Mouse (Mus musculus): Measurements from ENCODE around the gene Aspdh. TPM values are rescaled to one million over a fixed set of nuclear protein-coding genes. Genes with fewer than 3 reads are reported as not detected.

The Aspdh gene
- total RNA-seq, 2 experiments from 2014 or later, result 13.3 to 21.6 TPM

- peak in 1 of 2 experiments; percentile 17 for DNase-seq
Observed at GRCm38 (mm10) chr7:44446070-44446855, 18.9 kb upstream of the Aspdh start.

- peak in 1 of 2 experiments; percentile 2 for DNase-seq
Observed at GRCm38 (mm10) chr7:44453256-44453655, 11.9 kb upstream of the Aspdh start.

DNA sequence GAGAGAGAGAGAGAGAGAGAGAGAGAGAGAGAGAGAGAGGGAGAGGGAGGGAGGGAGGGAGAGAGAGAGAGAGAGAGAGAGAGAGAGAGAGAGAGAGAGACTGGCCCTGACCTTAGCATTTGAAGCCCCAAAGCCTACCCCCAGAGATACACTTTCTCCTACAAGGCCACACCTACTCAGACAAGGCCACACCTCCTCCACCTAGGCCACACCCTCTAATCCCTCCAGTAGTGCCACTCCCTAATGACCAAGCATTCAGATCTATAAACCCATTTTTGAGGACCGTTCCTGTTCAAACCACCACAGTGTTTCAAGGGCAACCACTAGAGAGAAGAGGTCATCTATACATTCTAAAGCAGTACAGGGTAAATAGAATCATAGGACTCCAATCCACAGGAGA lies 8.9 kb upstream of the Aspdh start:
- DNase-seq, result no peak

- DNase-seq, result no peak
Observed at GRCm38 (mm10) chr7:44460067-44460466, 5.1 kb upstream of the Aspdh start.

DNA sequence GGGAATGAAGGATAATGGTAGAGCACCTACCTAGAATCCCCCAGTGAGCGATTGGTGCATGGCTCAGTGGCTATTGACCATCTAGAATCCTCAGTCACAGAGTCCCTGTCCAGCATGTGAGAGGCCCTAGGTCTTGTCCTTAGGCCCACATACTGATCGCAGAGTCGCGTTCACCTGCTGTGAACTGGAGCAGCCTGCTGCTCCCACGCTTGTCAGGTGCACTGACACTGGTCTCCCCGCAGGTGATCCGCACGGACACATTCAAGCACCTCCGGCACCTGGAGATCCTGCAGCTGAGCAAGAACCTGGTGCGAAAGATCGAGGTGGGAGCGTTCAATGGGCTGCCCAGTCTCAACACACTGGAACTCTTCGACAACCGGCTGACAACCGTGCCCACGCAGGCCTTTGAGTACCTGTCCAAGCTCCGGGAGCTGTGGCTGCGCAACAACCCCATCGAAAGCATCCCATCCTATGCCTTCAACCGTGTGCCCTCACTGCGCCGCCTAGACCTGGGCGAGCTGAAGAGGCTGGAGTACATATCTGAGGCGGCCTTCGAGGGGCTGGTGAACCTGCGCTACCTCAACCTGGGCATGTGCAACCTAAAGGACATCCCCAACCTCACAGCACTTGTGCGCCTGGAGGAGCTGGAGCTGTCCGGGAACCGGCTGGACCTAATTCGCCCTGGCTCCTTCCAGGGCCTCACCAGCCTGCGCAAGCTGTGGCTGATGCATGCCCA lies 4.3 kb upstream of the Aspdh start:
- no peak for DNase-seq

DNA sequence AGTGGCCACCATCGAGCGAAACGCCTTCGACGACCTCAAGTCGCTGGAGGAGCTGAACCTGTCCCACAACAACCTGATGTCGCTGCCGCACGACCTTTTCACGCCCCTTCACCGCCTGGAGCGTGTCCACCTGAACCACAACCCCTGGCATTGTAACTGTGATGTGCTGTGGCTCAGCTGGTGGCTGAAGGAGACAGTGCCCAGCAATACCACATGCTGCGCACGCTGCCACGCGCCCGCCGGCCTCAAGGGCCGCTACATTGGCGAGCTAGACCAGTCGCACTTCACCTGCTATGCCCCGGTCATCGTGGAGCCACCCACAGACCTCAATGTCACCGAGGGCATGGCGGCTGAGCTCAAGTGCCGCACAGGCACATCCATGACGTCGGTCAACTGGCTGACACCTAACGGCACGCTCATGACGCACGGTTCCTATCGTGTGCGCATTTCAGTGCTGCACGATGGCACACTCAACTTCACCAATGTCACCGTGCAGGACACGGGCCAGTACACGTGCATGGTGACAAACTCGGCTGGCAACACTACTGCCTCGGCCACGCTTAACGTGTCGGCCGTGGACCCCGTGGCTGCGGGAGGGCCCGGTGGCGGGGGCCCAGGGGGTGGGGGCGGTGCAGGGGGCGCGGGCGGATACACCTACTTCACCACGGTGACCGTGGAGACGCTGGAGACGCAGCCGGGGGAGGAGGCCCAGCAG lies 3.5 kb upstream of the Aspdh start:
- no peak for DNase-seq

DNA sequence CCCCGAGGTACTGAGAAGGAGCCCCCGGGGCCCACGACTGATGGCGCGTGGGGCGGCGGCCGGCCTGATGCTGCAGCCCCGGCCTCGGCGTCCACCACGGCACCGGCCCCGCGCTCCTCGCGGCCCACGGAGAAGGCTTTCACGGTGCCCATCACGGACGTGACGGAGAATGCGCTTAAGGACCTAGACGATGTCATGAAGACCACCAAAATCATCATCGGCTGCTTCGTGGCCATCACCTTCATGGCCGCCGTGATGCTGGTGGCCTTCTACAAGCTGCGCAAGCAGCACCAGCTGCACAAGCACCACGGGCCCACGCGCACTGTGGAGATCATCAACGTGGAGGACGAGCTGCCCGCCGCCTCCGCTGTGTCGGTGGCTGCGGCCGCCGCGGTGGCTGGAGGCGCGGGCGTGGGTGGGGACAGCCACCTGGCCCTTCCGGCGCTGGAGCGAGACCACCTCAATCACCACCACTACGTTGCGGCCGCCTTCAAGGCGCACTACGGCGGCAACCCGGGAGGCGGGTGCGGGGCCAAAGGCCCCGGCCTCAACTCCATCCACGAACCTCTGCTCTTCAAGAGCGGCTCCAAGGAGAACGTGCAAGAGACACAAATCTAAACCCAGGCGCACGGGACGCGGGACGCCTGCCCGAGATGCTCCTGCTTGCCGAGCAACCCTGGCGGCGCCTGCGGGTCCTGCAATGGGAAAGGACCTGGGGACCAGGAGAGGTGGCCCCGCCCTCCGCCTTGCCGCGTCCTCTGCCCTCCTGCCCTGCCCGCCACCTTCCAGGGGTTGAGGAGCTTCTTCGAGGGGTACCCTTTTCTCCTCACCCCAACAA lies 2.8 kb upstream of the Aspdh start:
- DNase-seq, result peak in 1 of 2 experiments; percentile 35

- DNase-seq, result no peak
Observed at GRCm38 (mm10) chr7:44463056-44463425, 2.1 kb upstream of the Aspdh start.

GRCm38 (mm10) chr7:44463556-44464225 lies 1.5 kb upstream of the Aspdh start:
- no peak for DNase-seq

GRCm38 (mm10) chr7:44464511-44464910 lies 680 bp upstream of the Aspdh start:
- peak; percentile 80 to 82 for DNase-seq

DNA sequence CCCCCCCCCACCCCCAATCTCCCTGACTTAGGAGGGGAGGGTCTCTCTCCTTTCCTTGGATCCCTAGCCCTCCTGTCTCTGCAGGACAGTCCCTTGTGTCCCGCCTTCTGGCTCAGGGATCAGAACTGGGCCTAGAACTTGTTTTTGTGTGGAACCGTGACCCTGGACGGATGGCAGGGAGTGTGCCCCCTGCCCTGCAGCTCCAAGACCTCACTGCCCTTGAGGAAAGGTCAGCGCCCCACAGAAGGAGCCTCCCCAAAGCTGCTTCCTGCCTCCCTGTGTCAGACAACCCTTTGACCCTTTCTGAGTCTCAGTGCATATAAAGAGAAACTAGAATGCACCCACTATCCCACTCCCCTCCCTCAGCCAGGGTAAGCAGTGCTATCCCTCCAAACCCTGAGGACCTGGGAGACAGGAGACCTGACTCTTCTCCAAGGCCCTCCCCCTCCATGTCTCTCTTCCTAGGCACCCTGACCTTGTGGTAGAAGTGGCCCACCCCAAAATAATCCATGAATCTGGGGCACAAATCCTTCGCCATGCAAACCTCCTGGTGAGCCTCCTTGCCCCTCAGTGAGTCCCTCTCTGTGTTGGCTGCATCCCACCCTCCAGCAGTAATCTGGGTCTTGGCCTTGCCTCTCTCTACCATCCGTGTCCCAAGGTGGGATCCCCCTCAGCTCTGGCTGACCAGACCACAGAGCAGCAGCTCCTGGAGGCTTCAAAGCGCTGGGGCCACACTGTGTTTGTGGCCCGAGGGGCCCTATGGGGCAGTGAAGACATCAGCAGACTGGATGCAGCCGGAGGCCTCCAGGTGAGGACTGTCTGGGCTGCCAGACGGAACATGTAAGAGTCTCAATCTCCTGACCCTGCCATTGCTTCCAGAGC lies 1.1 kb downstream of the Aspdh start:
- peak in 1 of 2 experiments; percentile 23 for DNase-seq

- DNase-seq, result peak in 1 of 2 experiments; percentile 39
Observed at GRCm38 (mm10) chr7:44466888-44467311, 1.7 kb downstream of the Aspdh start.

DNA sequence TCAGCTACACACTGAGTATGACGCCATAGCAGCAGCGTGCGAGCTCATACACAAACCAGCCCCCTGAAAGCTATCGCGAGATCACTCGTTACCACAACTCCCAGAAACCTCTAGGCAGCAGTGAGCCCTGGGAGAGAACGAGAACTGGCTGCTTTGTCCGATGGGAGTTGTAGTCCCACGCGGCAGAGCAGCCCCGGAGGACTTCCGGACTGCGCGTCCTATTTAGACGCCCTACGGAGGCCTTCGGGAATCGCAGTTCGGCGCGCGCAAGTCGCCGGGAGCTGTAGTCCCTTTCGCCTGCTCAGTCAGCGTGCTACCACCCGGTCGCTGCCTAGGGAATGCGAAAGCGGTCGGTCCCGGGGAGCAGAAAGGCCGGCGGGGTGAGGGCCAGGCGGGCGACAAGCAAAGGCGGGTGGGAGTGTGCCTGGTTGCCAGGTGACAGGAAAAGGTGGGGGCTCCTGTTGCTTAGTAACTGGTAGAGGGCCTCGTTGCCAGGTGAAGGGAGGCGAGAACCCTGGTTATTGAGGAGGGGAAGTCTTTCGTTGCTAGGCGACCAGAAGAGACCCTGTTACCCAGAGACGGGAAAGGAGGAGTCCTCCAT lies 2.7 kb downstream of the Aspdh start, which contains the start of gene Josd2:
Gene Josd2, plus strand, starts transcription at position 170 of the 601 bp plus-strand sequence.
- peak; percentile 95 to 97 for DNase-seq

GRCm38 (mm10) chr7:44468644-44469285 lies 3.6 kb downstream of the Aspdh start:
- DNase-seq, result no peak

- peak in 1 of 2 experiments; percentile 11 for DNase-seq
Observed at GRCm38 (mm10) chr7:44469677-44470675, 4.8 kb downstream of the Aspdh start.

- DNase-seq, result peak in 1 of 2 experiments; percentile 16
Observed at GRCm38 (mm10) chr7:44470696-44471612, 5.8 kb downstream of the Aspdh start.

Data from layer of hippocampus, postnatal 36 days (tissue).